20 mouse cellular contexts compared by ENCODE assay signal in the genomic region with DNA sequence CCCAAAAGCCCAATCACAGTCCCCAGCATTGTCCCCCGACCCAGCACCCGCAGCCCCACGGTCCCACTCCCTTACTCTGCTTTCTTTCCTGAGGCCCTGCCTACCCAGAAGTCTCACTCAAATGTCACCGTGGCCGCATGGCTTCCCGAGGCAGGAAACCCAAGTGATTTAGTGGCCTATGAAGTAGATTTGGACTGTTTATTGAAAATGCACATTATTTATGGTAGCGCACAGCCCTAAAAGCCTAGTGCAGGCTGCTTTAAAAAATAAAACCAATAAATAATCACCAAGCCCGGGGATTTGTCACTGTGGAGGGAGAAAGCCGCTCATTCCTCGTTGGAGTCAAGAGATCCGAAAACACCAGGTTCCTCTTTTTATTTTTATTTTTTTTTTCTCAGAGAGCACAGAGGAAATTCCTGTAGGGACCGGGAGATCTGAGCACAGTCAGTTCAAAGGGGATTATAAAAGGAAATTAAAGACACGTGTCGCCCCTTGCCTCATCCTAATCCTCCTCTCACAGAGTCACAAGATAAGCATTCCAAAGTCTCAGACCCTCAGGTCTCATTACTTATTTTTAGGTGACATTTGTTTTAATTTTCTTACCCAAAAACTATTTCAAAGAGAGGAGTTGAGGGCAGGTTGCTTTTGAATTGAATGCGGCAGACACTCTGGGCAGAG.
A peak's percentile ranks its signal among the peaks of the same experiment; 100 is the strongest.
DNase-seq lines count a peak whose midpoint lies in the region; ATAC-seq and TF ChIP-seq lines count a peak whose summit lies in the region.
"Had no signal": no experiment of that assay in that cellular context is flagged by ENCODE, and none has a peak within 500 bp of the region (broad histone marks: within the 10 kb centered on the region; RNA-seq: fewer than 3 reads in every experiment).

No protein-coding gene starts in this region.

- no peaks in the 10 kb centered on the region for H3K36me3 ChIP-seq in lung, embryonic 14.5 days (ENCODE audit: insufficient read depth)
- no peaks in the 10 kb centered on the region for H3K36me3 ChIP-seq in neural tube, embryonic 14.5 days (ENCODE audit: control insufficient read depth, insufficient read depth, low read length)
- H3K36me3 ChIP-seq: embryonic facial prominence, embryonic 13.5 days; heart, embryonic 12.5 days; midbrain, embryonic 13.5 days had no signal

- no peak overlapping the region for H3K4me3 ChIP-seq in lung, embryonic 14.5 days (ENCODE audit: low read depth, low read length)
- no peak overlapping the region for H3K4me3 ChIP-seq in neural tube, embryonic 14.5 days (ENCODE audit: low read depth, low read length)
- no peak overlapping the region for H3K4me3 ChIP-seq in gastrocnemius, adult 2 months
- H3K4me3 ChIP-seq: embryonic facial prominence, embryonic 13.5 days; forebrain, embryonic 13.5 days; heart, embryonic 12.5 days; midbrain, embryonic 13.5 days had no signal

- no peak overlapping the region for H3K27ac ChIP-seq in lung, embryonic 14.5 days (ENCODE audit: low read depth)
- no peak overlapping the region for H3K27ac ChIP-seq in neural tube, embryonic 14.5 days (ENCODE audit: low read depth, low read length)
- no peak overlapping the region for H3K27ac ChIP-seq in gastrocnemius, adult 2 months
- H3K27ac ChIP-seq: embryonic facial prominence, embryonic 13.5 days; forebrain, embryonic 13.5 days; midbrain, embryonic 13.5 days had no signal

- no peak for TF ChIP-seq CTCF in lung, embryonic 14.5 days (IDR thresholded peaks at IDR 0.05; ENCODE audit: low read depth)
- TF ChIP-seq CTCF in gastrocnemius, adult 2 months (IDR thresholded peaks at IDR 0.05): no peak

- no peak for ATAC-seq in lung, embryonic 14.5 days (ENCODE audit: insufficient read depth)
- ATAC-seq in neural tube, embryonic 14.5 days (ENCODE audit: low read depth): peak; percentile 66; the same call in 1 of the 2 replicates
- ATAC-seq: forebrain, embryonic 13.5 days; midbrain, embryonic 13.5 days had no signal

- H3K4me2 ChIP-seq in lung, embryonic 14.5 days: no peak overlapping the region
- H3K4me2 ChIP-seq in neural tube, embryonic 14.5 days (ENCODE audit: low read depth, low read length): no peak overlapping the region
- H3K4me2 ChIP-seq: embryonic facial prominence, embryonic 13.5 days; forebrain, embryonic 13.5 days; heart, embryonic 12.5 days; liver, embryonic 11.5 days; midbrain, embryonic 13.5 days had no signal

- intact Hi-C loops in gastrocnemius, adult 2 months (cut with DNase I): no loop called here

- peak; percentile 19 for DNase-seq in lung, embryonic 14.5 days
- no peak for DNase-seq in lung, postnatal 36 days
- DNase-seq in hindlimb bud, embryonic 11.5 days (ENCODE audit: extremely low spot score, low read depth, low spot score): peak; percentile 33
- DNase-seq in kidney, postnatal 10 days: peak; percentile 38
- DNase-seq in frontal cortex, postnatal 25 days (ENCODE audit: low spot score in 2 of 2): no peak
- no peak for DNase-seq in gastrocnemius, adult 2 months
- DNase-seq in ovary, postnatal 36 days (ENCODE audit: low spot score): no peak
- DNase-seq: adrenal gland, adult 2 months; cerebellum, adult 2 months; gastrocnemius, postnatal 10 days; heart, postnatal 4 days; layer of hippocampus, postnatal 36 days; lung, postnatal 14 days; retina, postnatal 1 day had no signal

- no peaks in the 10 kb centered on the region for H3K9me3 ChIP-seq in lung, embryonic 14.5 days (ENCODE audit: low read depth, low read length)
- no peaks in the 10 kb centered on the region for H3K9me3 ChIP-seq in neural tube, embryonic 14.5 days (ENCODE audit: control insufficient read depth, low read length)
- H3K9me3 ChIP-seq: embryonic facial prominence, embryonic 13.5 days; forebrain, embryonic 13.5 days; heart, embryonic 12.5 days; midbrain, embryonic 13.5 days had no signal

- no peaks in the 10 kb centered on the region for H3K27me3 ChIP-seq in lung, embryonic 14.5 days (ENCODE audit: insufficient read depth, low read length)
- H3K27me3 ChIP-seq in neural tube, embryonic 14.5 days (ENCODE audit: control insufficient read depth, insufficient read depth, low read length): no peaks in the 10 kb centered on the region
- H3K27me3 ChIP-seq: embryonic facial prominence, embryonic 13.5 days; forebrain, embryonic 13.5 days; heart, embryonic 12.5 days; midbrain, embryonic 13.5 days had no signal

- H3K4me1 ChIP-seq in lung, embryonic 14.5 days (ENCODE audit: insufficient read depth): no peaks in the 10 kb centered on the region
- no peaks in the 10 kb centered on the region for H3K4me1 ChIP-seq in neural tube, embryonic 14.5 days (ENCODE audit: control insufficient read depth, insufficient read depth, low read length)
- H3K4me1 ChIP-seq: forebrain, embryonic 13.5 days; heart, embryonic 12.5 days; midbrain, embryonic 13.5 days had no signal

- H3K9ac ChIP-seq in lung, embryonic 14.5 days: no peak overlapping the region
- H3K9ac ChIP-seq in neural tube, embryonic 14.5 days (replicated peaks; ENCODE audit: low read depth, low read length): no peak overlapping the region
- H3K9ac ChIP-seq: embryonic facial prominence, embryonic 13.5 days; forebrain, embryonic 13.5 days; heart, embryonic 12.5 days; midbrain, embryonic 13.5 days had no signal

- 29% methylated on average over 15 of the region's 15 CpGs for WGBS in lung, embryonic 14.5 days
- WGBS in neural tube, embryonic 14.5 days: 54% methylated on average over 15 of the region's 15 CpGs

Comparison
In these comparisons a context has a peak if more than half of its experiments do, and no peak if none do; other contexts are left out.
1. DNase-seq: peak in lung, embryonic 14.5 days (single experiment), hindlimb bud, embryonic 11.5 days (single experiment) and kidney, postnatal 10 days (single experiment); none in lung, postnatal 36 days (single experiment), frontal cortex, postnatal 25 days (0 of 2), gastrocnemius, adult 2 months (single experiment) and ovary, postnatal 36 days (single experiment).